Mouse (Mus musculus): ENCODE results near the gene Gjb3. TPM values are rescaled to one million over a fixed set of nuclear protein-coding genes. Genes with fewer than 3 reads are reported as not detected.

Gene Gjb3
- total and polyA plus RNA-seq, 3 experiments: not detected

DNA sequence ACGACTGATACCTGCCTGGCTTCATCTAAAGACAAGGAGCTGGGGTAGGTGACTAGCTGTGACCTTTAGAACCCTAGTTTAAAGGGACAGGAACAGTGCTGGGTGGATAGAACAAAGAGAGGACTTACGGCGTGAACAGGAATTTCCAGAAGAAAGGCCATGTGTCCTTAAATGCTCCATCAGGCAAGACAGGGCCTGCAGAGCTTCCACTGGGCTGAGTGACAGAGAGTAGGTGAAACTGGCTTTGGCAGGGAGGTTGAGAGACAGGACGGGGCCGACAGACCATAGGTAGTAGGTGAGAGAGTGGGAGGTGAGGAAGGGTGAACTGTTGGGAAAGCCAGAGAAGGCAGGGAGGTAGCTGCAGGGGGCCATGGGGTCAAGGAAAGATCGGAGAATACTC lies 10.7 kb upstream of the Gjb3 start:
- no peaks in the 10 kb centered on the region for H3K27me3 ChIP-seq (ENCODE audit: insufficient read depth, low read length)
- no peak for ATAC-seq (ENCODE audit: extremely low read depth, insufficient number of reproducible peaks, low FRiP score, poor library complexity, severe bottlenecking)
- TF ChIP-seq GATA2 (IDR thresholded peaks at IDR 0.05; ENCODE audit: borderline replicate concordance, low read depth, low read length) (no peak), POLR2AphosphoS5 (IDR thresholded peaks at IDR 0.05; ENCODE audit: insufficient replicate concordance, low read depth, low read length) (no peak), CTCF (IDR thresholded peaks at IDR 0.05; ENCODE audit: low read depth, low read length) (no peak), GATA1 (IDR thresholded peaks at IDR 0.05; ENCODE audit: borderline replicate concordance, low read length) (no peak), TAL1 (conservative IDR thresholded peaks at IDR 0.05; ENCODE audit: low read depth, low read length) (no peak)

GRCm38 (mm10) chr4:127337668-127338067 lies 7.0 kb upstream of the Gjb3 start:
- Histone ChIP-seq H3K9me3 (replicated peaks) (peaks cover 71% of the 10 kb centered on the region), H3K4me3 (ENCODE audit: low read depth, low read length) (no peak overlapping the region), H3K36me3 (replicated peaks) (no peaks in the 10 kb centered on the region), H3K4me1 (ENCODE audit: insufficient read depth, low read depth, low read length) (no peaks in the 10 kb centered on the region), H3K27me3 (ENCODE audit: insufficient read depth, low read length) (no peaks in the 10 kb centered on the region)
- ATAC-seq (ENCODE audit: extremely low read depth, insufficient number of reproducible peaks, low FRiP score, poor library complexity, severe bottlenecking) (no peak), DNase-seq (ENCODE audit: low spot score) (no peak)
- TF ChIP-seq GATA1 (IDR thresholded peaks at IDR 0.05; ENCODE audit: borderline replicate concordance, low read length): no peak
- TF ChIP-seq GATA2 (IDR thresholded peaks at IDR 0.05; ENCODE audit: borderline replicate concordance, low read depth, low read length): no peak
- TF ChIP-seq CTCF (IDR thresholded peaks at IDR 0.05; ENCODE audit: low read depth, low read length): no peak
- TF ChIP-seq POLR2AphosphoS5 (IDR thresholded peaks at IDR 0.05; ENCODE audit: insufficient replicate concordance, low read depth, low read length): no peak
- no peak for TF ChIP-seq TAL1 (conservative IDR thresholded peaks at IDR 0.05; ENCODE audit: low read depth, low read length)

More for the DNA sequence above, 10.7 kb upstream of the Gjb3 start:
- Histone ChIP-seq H3K4me1 (ENCODE audit: insufficient read depth, low read depth, low read length) (no peaks in the 10 kb centered on the region), H3K4me3 (ENCODE audit: low read depth, low read length) (no peak overlapping the region), H3K36me3 (replicated peaks) (no peaks in the 10 kb centered on the region), H3K9me3 (replicated peaks) (peaks cover 66% of the 10 kb centered on the region)
- DNase-seq (ENCODE audit: low spot score): no peak

GRCm38 (mm10) chr4:127334870-127335504 lies 4.3 kb upstream of the Gjb3 start:
- Histone ChIP-seq H3K36me3 (replicated peaks) (no peaks in the 10 kb centered on the region), H3K27me3 (ENCODE audit: insufficient read depth, low read length) (no peaks in the 10 kb centered on the region)
- no peak for DNase-seq (ENCODE audit: low spot score)

GRCm38 (mm10) chr4:127331171-127331570 lies 527 bp upstream of the Gjb3 start:
- H3K4me3 ChIP-seq (ENCODE audit: low read depth, low read length): no peak overlapping the region
- no peaks in the 10 kb centered on the region; the same call in 1 of the 2 replicates for H3K27me3 ChIP-seq (ENCODE audit: insufficient read depth, low read length)
- H3K9me3 ChIP-seq (replicated peaks): peaks cover 81% of the 10 kb centered on the region
- DNase-seq (ENCODE audit: low spot score) (no peak), ATAC-seq (ENCODE audit: extremely low read depth, insufficient number of reproducible peaks, low FRiP score, poor library complexity, severe bottlenecking) (no peak)
- TF ChIP-seq POLR2AphosphoS5 (IDR thresholded peaks at IDR 0.05; ENCODE audit: insufficient replicate concordance, low read depth, low read length): no peak
- no peak for TF ChIP-seq CTCF (IDR thresholded peaks at IDR 0.05; ENCODE audit: low read depth, low read length)
- TF ChIP-seq TAL1 (conservative IDR thresholded peaks at IDR 0.05; ENCODE audit: low read depth, low read length): no peak
- no peak for TF ChIP-seq GATA1 (IDR thresholded peaks at IDR 0.05; ENCODE audit: borderline replicate concordance, low read length)
- TF ChIP-seq GATA2 (IDR thresholded peaks at IDR 0.05; ENCODE audit: borderline replicate concordance, low read depth, low read length): no peak
- no peaks in the 10 kb centered on the region for H3K4me1 ChIP-seq (ENCODE audit: insufficient read depth, low read depth, low read length)
- no peaks in the 10 kb centered on the region for H3K36me3 ChIP-seq (replicated peaks)

More at GRCm38 (mm10) chr4:127334870-127335504, 4.3 kb upstream of the Gjb3 start:
- Histone ChIP-seq H3K9me3 (replicated peaks) (peaks cover 72% of the 10 kb centered on the region), H3K4me1 (ENCODE audit: insufficient read depth, low read depth, low read length) (no peaks in the 10 kb centered on the region), H3K4me3 (ENCODE audit: low read depth, low read length) (peak overlapping the region; percentile 30; the same call in 1 of the 2 replicates)
- TF ChIP-seq TAL1 (conservative IDR thresholded peaks at IDR 0.05; ENCODE audit: low read depth, low read length): no peak
- ATAC-seq (ENCODE audit: extremely low read depth, insufficient number of reproducible peaks, low FRiP score, poor library complexity, severe bottlenecking): no peak

- DNase-seq (ENCODE audit: low spot score): no peak
- TF ChIP-seq TAL1 (conservative IDR thresholded peaks at IDR 0.05; ENCODE audit: low read depth, low read length): no peak
- Histone ChIP-seq H3K9me3 (replicated peaks) (peaks cover 83% of the 10 kb centered on the region), H3K36me3 (replicated peaks) (no peaks in the 10 kb centered on the region), H3K27me3 (ENCODE audit: insufficient read depth, low read length) (no peaks in the 10 kb centered on the region; the same call in 1 of the 2 replicates), H3K4me3 (ENCODE audit: low read depth, low read length) (no peak overlapping the region), H3K4me1 (ENCODE audit: insufficient read depth, low read depth, low read length) (no peaks in the 10 kb centered on the region)
- no peak for ATAC-seq (ENCODE audit: extremely low read depth, insufficient number of reproducible peaks, low FRiP score, poor library complexity, severe bottlenecking)
Measured at GRCm38 (mm10) chr4:127329751-127330150, 893 bp downstream of the Gjb3 start.

DNA sequence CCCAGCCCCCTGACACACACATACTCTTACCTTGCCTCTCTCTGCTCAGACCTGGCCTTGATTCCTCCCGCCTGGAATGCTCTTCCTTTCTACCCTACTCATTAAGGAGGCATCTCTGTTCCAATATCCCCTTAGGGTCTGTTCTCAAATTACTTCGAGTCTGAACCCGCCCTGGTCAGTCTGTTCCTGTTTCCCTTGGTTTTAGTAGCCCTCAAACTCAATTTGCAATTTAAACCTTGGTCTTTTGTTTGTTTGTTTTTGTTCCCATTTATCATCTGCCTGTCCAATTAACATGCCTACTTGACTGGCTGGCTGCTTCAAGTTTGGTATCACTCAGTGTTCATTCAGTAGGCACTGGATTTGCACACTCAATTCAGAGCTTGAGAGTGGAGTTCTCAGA lies 1.6 kb downstream of the Gjb3 start:
- peaks cover 83% of the 10 kb centered on the region for H3K9me3 ChIP-seq (replicated peaks)
- H3K27me3 ChIP-seq (ENCODE audit: insufficient read depth, low read length): no peaks in the 10 kb centered on the region; the same call in 1 of the 2 replicates
- DNase-seq (ENCODE audit: low spot score) (no peak), ATAC-seq (ENCODE audit: extremely low read depth, insufficient number of reproducible peaks, low FRiP score, poor library complexity, severe bottlenecking) (no peak)
- H3K36me3 ChIP-seq (replicated peaks): no peaks in the 10 kb centered on the region
- H3K4me3 ChIP-seq (ENCODE audit: low read depth, low read length): no peak overlapping the region
- TF ChIP-seq POLR2AphosphoS5 (IDR thresholded peaks at IDR 0.05; ENCODE audit: insufficient replicate concordance, low read depth, low read length) (no peak), CTCF (IDR thresholded peaks at IDR 0.05; ENCODE audit: low read depth, low read length) (no peak), GATA2 (IDR thresholded peaks at IDR 0.05; ENCODE audit: borderline replicate concordance, low read depth, low read length) (no peak), TAL1 (conservative IDR thresholded peaks at IDR 0.05; ENCODE audit: low read depth, low read length) (no peak), GATA1 (IDR thresholded peaks at IDR 0.05; ENCODE audit: borderline replicate concordance, low read length) (no peak)
- no peaks in the 10 kb centered on the region for H3K4me1 ChIP-seq (ENCODE audit: insufficient read depth, low read depth, low read length)

DNA sequence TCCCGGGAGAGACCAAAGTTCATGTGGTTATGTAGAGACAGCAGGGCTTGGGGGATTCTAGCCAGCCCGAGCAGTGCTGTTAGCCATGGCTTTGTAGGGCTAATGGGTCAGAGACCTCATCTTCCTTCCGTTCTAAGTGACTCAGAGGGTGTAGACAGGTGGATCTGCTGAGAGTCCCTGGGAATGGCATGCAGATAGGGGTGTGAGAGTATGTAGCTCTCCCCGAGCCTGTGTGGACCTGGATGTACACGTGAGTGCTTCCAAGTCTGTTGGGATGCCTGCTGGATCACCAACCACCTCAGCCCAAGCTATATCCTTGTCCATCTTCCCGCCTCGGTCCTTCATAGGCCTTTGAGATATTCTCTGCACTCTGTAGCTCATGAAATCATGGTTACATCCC lies 2.3 kb downstream of the Gjb3 start:
- ATAC-seq (ENCODE audit: extremely low read depth, insufficient number of reproducible peaks, low FRiP score, poor library complexity, severe bottlenecking) (no peak), DNase-seq (ENCODE audit: low spot score) (no peak)
- Histone ChIP-seq H3K36me3 (replicated peaks) (no peaks in the 10 kb centered on the region), H3K27me3 (ENCODE audit: insufficient read depth, low read length) (no peaks in the 10 kb centered on the region; the same call in 1 of the 2 replicates), H3K9me3 (replicated peaks) (peaks cover 86% of the 10 kb centered on the region), H3K4me1 (ENCODE audit: insufficient read depth, low read depth, low read length) (no peaks in the 10 kb centered on the region), H3K4me3 (ENCODE audit: low read depth, low read length) (no peak overlapping the region)
- no peak for TF ChIP-seq GATA1 (IDR thresholded peaks at IDR 0.05; ENCODE audit: borderline replicate concordance, low read length)
- TF ChIP-seq TAL1 (conservative IDR thresholded peaks at IDR 0.05; ENCODE audit: low read depth, low read length): no peak
- no peak for TF ChIP-seq GATA2 (IDR thresholded peaks at IDR 0.05; ENCODE audit: borderline replicate concordance, low read depth, low read length)
- TF ChIP-seq CTCF (IDR thresholded peaks at IDR 0.05; ENCODE audit: low read depth, low read length): no peak
- TF ChIP-seq POLR2AphosphoS5 (IDR thresholded peaks at IDR 0.05; ENCODE audit: insufficient replicate concordance, low read depth, low read length): no peak
